Mouse (Mus musculus) MEL (cell line): ENCODE results near the gene Card9. TPM values are rescaled to one million over a fixed set of nuclear protein-coding genes. Genes with fewer than 3 reads are reported as not detected.

Experiments
- DNase-seq: peaks from one replicate; pipeline ENCODE4 v3.0.0; 2011; ENCODE audit warnings: low read depth, low spot score
- H3K27ac ChIP-seq: 2 replicates; pipeline ENCODE4 v1.5.1; 2012; ENCODE audit warnings: low read depth, mild to moderate bottlenecking, control low read depth, low read length, moderate library complexity; ENCODE audit not compliant: control insufficient read depth
- H3K27me3 ChIP-seq, 2 experiments: fragments of 150-350 bp in 1 of 2; sonication (generic) in 1 of 2; 2 replicates each; pipeline ENCODE4 v1.6.1; 2012; ENCODE audit warnings: low read length in 2 of 2, mild to moderate bottlenecking in 2 of 2, improper control_type of control experiment in 1 of 2, moderate library complexity in 1 of 2; ENCODE audit not compliant: insufficient read depth in 2 of 2, control insufficient read depth in 1 of 2
- H3K36me3 ChIP-seq, 2 experiments: 2 replicates each; pipeline ENCODE4 v1.6.1; 2012 to 2014; ENCODE audit warnings: low read length in 2 of 2, improper control_type of control experiment in 1 of 2, inconsistent platforms in 1 of 2, mild to moderate bottlenecking in 1 of 2; ENCODE audit not compliant: insufficient read depth in 2 of 2, control insufficient read depth in 1 of 2
- H3K4me1 ChIP-seq, 2 experiments: fragments of 150-350 bp in 1 of 2; sonication (generic) in 1 of 2; 2 replicates each; pipeline ENCODE4 v1.6.1; 2012; ENCODE audit warnings: low read length in 2 of 2, improper control_type of control experiment in 1 of 2, mild to moderate bottlenecking in 1 of 2; ENCODE audit not compliant: insufficient read depth in 2 of 2, control insufficient read depth in 1 of 2
- H3K4me3 ChIP-seq, 2 experiments: fragments of 150-350 bp in 1 of 2; sonication (generic) in 1 of 2; 2 replicates each; pipeline ENCODE4 v1.5.1; 2012; ENCODE audit warnings: low read depth in 2 of 2, low read length in 2 of 2, mild to moderate bottlenecking in 2 of 2, moderate library complexity in 2 of 2, control low read depth in 1 of 2, improper control_type of control experiment in 1 of 2; ENCODE audit not compliant: control insufficient read depth in 1 of 2, insufficient read depth in 1 of 2
- H3K79me2 ChIP-seq: 2 replicates; pipeline ENCODE4 v1.6.1; 2012; ENCODE audit warnings: mild to moderate bottlenecking, low read length, moderate library complexity; ENCODE audit not compliant: control insufficient read depth, poor library complexity, insufficient read depth
- H3K9ac ChIP-seq: 2 replicates; pipeline ENCODE4 v1.6.1; 2012; ENCODE audit warnings: low read depth, mild to moderate bottlenecking, control low read depth, low read length, moderate library complexity; ENCODE audit not compliant: control insufficient read depth, poor library complexity, severe bottlenecking
- H3K9me3 ChIP-seq: fragments of 150-350 bp; sonication (generic); replicated peaks from 2 replicates; pipeline ENCODE4 v1.6.1; 2012; ENCODE audit warnings: mild to moderate bottlenecking, low read length, improper control_type of control experiment, moderate library complexity; ENCODE audit not compliant: insufficient read depth
- BHLHE40 ChIP-seq: IDR thresholded peaks from 2 replicates; pipeline ENCODE4 v1.6.1; 2012; ENCODE audit warnings: low read depth, mild to moderate bottlenecking, inconsistent platforms, low read length, improper control_type of control experiment, borderline replicate concordance
- CHD1 ChIP-seq: IDR thresholded peaks from 2 replicates; pipeline ENCODE4 v1.6.1; 2012; ENCODE audit warnings: low read depth, mild to moderate bottlenecking, inconsistent platforms, low read length, improper control_type of control experiment
- CHD2 ChIP-seq: IDR thresholded peaks from 2 replicates; pipeline ENCODE4 v1.6.1; 2011; ENCODE audit warnings: low read length, improper control_type of control experiment
- CTCF ChIP-seq, 3 experiments: IDR thresholded peaks in 2 of 3; conservative IDR thresholded peaks in 1 of 3; 2 replicates each; pipeline ENCODE4 v1.5.1; 2011 to 2012; ENCODE audit warnings: low read length in 3 of 3, low read depth in 2 of 3, mild to moderate bottlenecking in 2 of 3, improper control_type of control experiment in 1 of 3, inconsistent platforms in 1 of 3, mixed read lengths in 1 of 3, moderate library complexity in 1 of 3; ENCODE audit not compliant: control insufficient read depth in 1 of 3, insufficient read depth in 1 of 3, poor library complexity in 1 of 3, severe bottlenecking in 1 of 3
- E2F4 ChIP-seq: IDR thresholded peaks from 2 replicates; pipeline ENCODE4 v1.6.1; 2011; ENCODE audit warnings: low read depth, low read length, improper control_type of control experiment, borderline replicate concordance
- ELF1 ChIP-seq: IDR thresholded peaks from 2 replicates; pipeline ENCODE4 v1.6.1; 2014; ENCODE audit warnings: low read depth, mild to moderate bottlenecking, inconsistent platforms, low read length, improper control_type of control experiment, moderate library complexity
- ETS1 ChIP-seq: IDR thresholded peaks from 2 replicates; pipeline ENCODE4 v1.6.1; 2012; ENCODE audit warnings: low read depth, mild to moderate bottlenecking, inconsistent platforms, low read length, improper control_type of control experiment, moderate library complexity
- GABPA ChIP-seq: IDR thresholded peaks from 2 replicates; pipeline ENCODE4 v1.6.1; 2012; ENCODE audit warnings: low read depth, mild to moderate bottlenecking, inconsistent platforms, low read length, improper control_type of control experiment, moderate library complexity
- GATA1 ChIP-seq: IDR thresholded peaks from 2 replicates; pipeline ENCODE4 v1.6.1; 2011; ENCODE audit warnings: low read depth, low read length, improper control_type of control experiment
- HCFC1 ChIP-seq: IDR thresholded peaks from 2 replicates; pipeline ENCODE4 v1.6.1; 2012; ENCODE audit warnings: low read depth, mild to moderate bottlenecking, inconsistent platforms, low read length, improper control_type of control experiment, moderate library complexity
- JUND ChIP-seq: IDR thresholded peaks from 2 replicates; pipeline ENCODE4 v1.6.1; 2011; ENCODE audit warnings: low read depth, mild to moderate bottlenecking, improper control_type of control experiment, low read length
- KAT2A ChIP-seq: conservative IDR thresholded peaks from 2 replicates; pipeline ENCODE4 v1.6.1; 2012; ENCODE audit warnings: low read depth, low read length, improper control_type of control experiment, inconsistent platforms
- MAFK ChIP-seq: IDR thresholded peaks from 2 replicates; pipeline ENCODE4 v1.6.1; 2011; ENCODE audit warnings: low read depth, mild to moderate bottlenecking, low read length, improper control_type of control experiment, borderline replicate concordance
- MAX ChIP-seq: IDR thresholded peaks from 2 replicates; pipeline ENCODE4 v1.6.1; 2011; ENCODE audit warnings: low read length, improper control_type of control experiment
- MAZ ChIP-seq: IDR thresholded peaks from 2 replicates; pipeline ENCODE4 v1.6.1; 2012; ENCODE audit warnings: low read depth, mild to moderate bottlenecking, inconsistent platforms, low read length, improper control_type of control experiment
- MEF2A ChIP-seq: IDR thresholded peaks from 2 replicates; pipeline ENCODE4 v1.6.1; 2014; ENCODE audit warnings: low read depth, mild to moderate bottlenecking, inconsistent platforms, low read length, improper control_type of control experiment; ENCODE audit not compliant: poor library complexity, insufficient replicate concordance, severe bottlenecking; ENCODE audit errors: extremely low read depth
- MXI1 ChIP-seq: IDR thresholded peaks from 2 replicates; pipeline ENCODE4 v1.6.1; 2011; ENCODE audit warnings: mild to moderate bottlenecking, low read depth, low read length, improper control_type of control experiment
- MYB ChIP-seq: IDR thresholded peaks from 2 replicates; pipeline ENCODE4 v1.6.1; 2011; ENCODE audit warnings: mild to moderate bottlenecking, low read depth, low read length, improper control_type of control experiment
- MYC ChIP-seq: IDR thresholded peaks from 2 replicates; pipeline ENCODE4 v1.6.1; 2011; ENCODE audit warnings: low read depth, mild to moderate bottlenecking, low read length, improper control_type of control experiment, moderate library complexity
- NELFE ChIP-seq: IDR thresholded peaks from 2 replicates; pipeline ENCODE4 v1.6.1; 2011; ENCODE audit warnings: low read depth, low read length, improper control_type of control experiment
- POLR2A ChIP-seq, 2 experiments: IDR thresholded peaks; 2 replicates each; pipeline ENCODE4 v1.6.1; 2011 to 2012; ENCODE audit warnings: low read length in 2 of 2, mild to moderate bottlenecking in 2 of 2, control low read depth in 1 of 2, improper control_type of control experiment in 1 of 2, low read depth in 1 of 2, moderate library complexity in 1 of 2; ENCODE audit not compliant: control insufficient read depth in 1 of 2, insufficient read depth in 1 of 2, poor library complexity in 1 of 2
- POLR2AphosphoS5 ChIP-seq: IDR thresholded peaks from 2 replicates; pipeline ENCODE4 v1.6.1; 2012; ENCODE audit warnings: low read depth, borderline replicate concordance, mild to moderate bottlenecking, inconsistent platforms, low read length, moderate library complexity, mixed read lengths
- RAD21 ChIP-seq: IDR thresholded peaks from 2 replicates; pipeline ENCODE4 v1.6.1; 2011; ENCODE audit warnings: mild to moderate bottlenecking, low read depth, low read length, improper control_type of control experiment
- RCOR1 ChIP-seq: IDR thresholded peaks from 2 replicates; pipeline ENCODE4 v1.6.1; 2012; ENCODE audit warnings: low read depth, mild to moderate bottlenecking, inconsistent platforms, low read length, improper control_type of control experiment
- SIN3A ChIP-seq: IDR thresholded peaks from 2 replicates; pipeline ENCODE4 v1.6.1; 2012; ENCODE audit warnings: low read length, improper control_type of control experiment, inconsistent platforms
- TAL1 ChIP-seq: IDR thresholded peaks from 2 replicates; pipeline ENCODE4 v1.6.1; 2012; ENCODE audit warnings: mild to moderate bottlenecking, inconsistent platforms, low read length, moderate library complexity, mixed read lengths
- TBP ChIP-seq: IDR thresholded peaks from 2 replicates; pipeline ENCODE4 v1.8.0; 2011; ENCODE audit warnings: low read depth, low read length, improper control_type of control experiment
- TCF12 ChIP-seq: IDR thresholded peaks from 2 replicates; pipeline ENCODE4 v1.6.1; 2014; ENCODE audit warnings: low read depth, mild to moderate bottlenecking, inconsistent platforms, low read length, improper control_type of control experiment, moderate library complexity
- UBTF ChIP-seq: IDR thresholded peaks from 2 replicates; pipeline ENCODE4 v1.6.1; 2012; ENCODE audit warnings: low read depth, mild to moderate bottlenecking, inconsistent platforms, low read length, improper control_type of control experiment, moderate library complexity, borderline replicate concordance; ENCODE audit not compliant: insufficient read depth
- USF1 ChIP-seq: IDR thresholded peaks from 2 replicates; pipeline ENCODE4 v1.6.1; 2014; ENCODE audit warnings: low read depth, mild to moderate bottlenecking, inconsistent platforms, low read length, improper control_type of control experiment, moderate library complexity
- USF2 ChIP-seq, 2 experiments: IDR thresholded peaks; 2 replicates each; pipeline ENCODE4 v1.6.1; 2011 to 2012; ENCODE audit warnings: improper control_type of control experiment in 2 of 2, low read length in 2 of 2, borderline replicate concordance in 1 of 2, inconsistent platforms in 1 of 2, low read depth in 1 of 2, mild to moderate bottlenecking in 1 of 2; ENCODE audit not compliant: insufficient read depth in 1 of 2
- ZC3H11A ChIP-seq: IDR thresholded peaks from 2 replicates; pipeline ENCODE4 v1.6.1; 2012; ENCODE audit warnings: low read depth, mild to moderate bottlenecking, inconsistent platforms, low read length, improper control_type of control experiment
- ZKSCAN1 ChIP-seq: IDR thresholded peaks from 2 replicates; pipeline ENCODE4 v1.6.1; 2012; ENCODE audit warnings: low read depth, mild to moderate bottlenecking, inconsistent platforms, low read length, improper control_type of control experiment, moderate library complexity
- ZMIZ1 ChIP-seq: IDR thresholded peaks from 2 replicates; pipeline ENCODE4 v1.6.1; 2012; ENCODE audit warnings: low read depth, mild to moderate bottlenecking, inconsistent platforms, low read length, improper control_type of control experiment, moderate library complexity
- polyA plus RNA-seq, 2 experiments: library from polyadenylated mRNA; stranded (reverse) in 1 of 2; unstranded in 1 of 2; fragments of >175 nt in 1 of 2; fragments of >200 nt in 1 of 2; gene quantifications; 2 replicates each; pipeline versions ENCODE4 v1.2.1 to v1.2.4; 2012; ENCODE audit warnings: low replicate concordance in 2 of 2, low read depth in 1 of 2; ENCODE audit not compliant: insufficient read length in 2 of 2, insufficient read depth in 1 of 2, missing spikeins in 1 of 2
- total RNA-seq: library from RNA; depleted of rRNA; stranded (reverse); fragments of 300-350 nt; gene quantifications from 2 replicates; pipeline ENCODE4 v1.2.3, GENCODE M21; 2012

The Card9 gene
- total and polyA plus RNA-seq, 3 experiments = 0.35 to 0.72 TPM; not detected in 1

DNA sequence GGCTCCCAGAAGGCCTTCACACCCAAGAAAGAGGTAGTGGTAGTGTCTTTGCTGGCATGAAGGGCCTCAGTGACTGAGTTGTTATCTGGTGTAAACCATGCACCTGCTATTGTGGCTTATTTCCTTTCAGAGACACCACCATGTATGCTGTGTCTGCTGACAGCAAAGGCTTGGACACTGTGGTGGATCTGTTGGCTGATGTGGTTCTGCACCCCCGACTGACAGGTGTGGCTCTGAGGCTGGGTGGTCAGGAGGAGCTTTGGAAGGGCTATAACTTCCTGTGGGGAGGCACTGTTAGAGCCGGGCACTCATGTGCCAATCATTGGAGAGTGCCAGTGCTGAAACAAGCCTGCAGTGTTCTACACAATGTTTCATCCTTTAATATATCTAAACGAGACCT, 30.2 kb upstream of the Card9 start (continued):
- no peak for TF ChIP-seq MAX

DNA sequence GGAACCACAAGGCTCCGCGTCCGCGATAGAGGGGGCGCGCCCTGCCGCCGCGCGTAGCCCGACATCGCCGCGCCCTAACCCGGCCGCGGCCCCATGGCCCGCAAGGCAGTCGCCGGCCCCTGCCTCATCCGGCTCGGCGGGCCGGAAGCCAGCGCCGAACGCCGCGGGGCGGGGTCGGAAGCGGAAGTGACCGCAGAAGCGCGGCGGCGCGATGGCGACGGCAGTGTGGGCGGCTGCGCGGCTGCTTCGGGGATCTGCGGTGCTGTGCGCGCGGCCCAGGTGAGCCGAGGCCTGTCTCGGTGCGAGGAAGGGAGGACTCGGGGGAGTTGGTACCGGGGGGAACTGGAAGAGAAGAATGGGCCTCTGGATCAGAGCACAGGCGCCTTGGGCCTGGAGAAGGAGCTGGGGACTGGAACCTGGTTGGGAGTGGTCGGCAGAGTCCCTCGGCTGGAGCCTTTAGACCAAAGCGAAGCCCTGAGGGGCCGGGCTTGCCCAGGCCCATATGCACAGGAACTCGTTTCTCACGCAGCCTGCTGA, 28.5 kb upstream of the Card9 start, which contains the start of the genes Entr1 and Pmpca:
Gene Entr1 (minus strand): TSS at position 163 of the 537 bp plus-strand sequence.
Gene Pmpca (plus strand): TSS at position 186 of the 537 bp plus-strand sequence.
- Histone ChIP-seq H3K27me3 (no peaks in the 10 kb centered on the region), H3K9ac (peak within 1 kb of the TSS; percentile 85), H3K27ac (peak within 1 kb of the TSS; percentile 34; the same call in 1 of the 2 replicates), H3K36me3 (peaks cover 7 to 12% of the 10 kb centered on the region in 2 experiments), H3K4me1 (peaks cover 0 to 11% of the 10 kb centered on the region in 2 experiments; a peak in 3 of 4 replicates), H3K79me2 (peaks cover 31% of the 10 kb centered on the region), H3K9me3 (no peaks in the 10 kb centered on the region), H3K4me3 (peak within 1 kb of the TSS; percentile 75 to 93)
- DNase-seq = peak; percentile 87
- TF ChIP-seq NELFE (peak; percentile 96), ELF1 (peak; percentile 87), USF1 (no peak), CHD2 (no peak), MEF2A (0 out of 2 replicates have a peak, but pooled peaks have one; percentile 17), MXI1 (peak; percentile 84), ZC3H11A (no peak), TAL1 (no peak), TCF12 (peak; percentile 66), MAX (no peak; the same call in 1 of the 2 replicates), JUND (no peak), UBTF (no peak), GATA1 (no peak), E2F4 (no peak), RAD21 (no peak), HCFC1 (peak; percentile 87), BHLHE40 (no peak), ZMIZ1 (peak; percentile 57; the same call in 1 of the 2 replicates), POLR2A (IDR thresholded peaks at IDR 0.05; ENCODE audit: control insufficient read depth in 1 of 2, insufficient read depth in 1 of 2, low read depth in 1 of 2, low read length in 2 of 2, poor library complexity in 1 of 2) (peak; percentile 94 to 97), TBP (0 out of 2 replicates have a peak, but pooled peaks have one; percentile 13), POLR2AphosphoS5 (no peak), MAFK (no peak), CTCF (IDR thresholded peaks at IDR 0.05 in 2 of 3, conservative IDR thresholded peaks at IDR 0.05 in 1 of 3; ENCODE audit: control insufficient read depth in 1 of 3, insufficient read depth in 1 of 3, low read depth in 2 of 3, low read length in 3 of 3, poor library complexity in 1 of 3, severe bottlenecking in 1 of 3) (no peak), ZKSCAN1 (no peak), CHD1 (no peak), MYB (no peak), ETS1 (0 out of 2 replicates have a peak, but pooled peaks have one; percentile 17), MYC (0 out of 2 replicates have a peak, but pooled peaks have one; percentile 14), GABPA (no peak), MAZ (peak; percentile 59; the same call in 1 of the 2 replicates), USF2 (IDR thresholded peaks at IDR 0.05; ENCODE audit: borderline replicate concordance in 1 of 2, insufficient read depth in 1 of 2, low read depth in 1 of 2, low read length in 2 of 2) (no peak), RCOR1 (no peak), KAT2A (no peak; the same call in 1 of the 2 replicates), SIN3A (peak; percentile 82)
